Mouse (Mus musculus): ENCODE measurements around the gene Arhgef18.

GRCm38 (mm10) chr8:3367086-3367485 is 25.7 kb upstream of the Arhgef18 start:
- TF ChIP-seq CTCF (IDR thresholded peaks at IDR 0.05; ENCODE audit: borderline replicate concordance, insufficient read depth, low read length) (no peak), POLR2A (IDR thresholded peaks at IDR 0.05; ENCODE audit: low read depth, low read length) (no peak)

Data from embryonic fibroblast, embryonic 13.5 days (primary cell).